Mouse (Mus musculus) spleen, adult 18-20 months (tissue): ENCODE results near the gene Zdhhc1.

Experiments
- DNase-seq, 2 experiments: peaks; one replicate each; pipeline ENCODE4 v3.0.0; 2022; ENCODE audit warnings: mixed read lengths in 2 of 2

The Zdhhc1 gene

DNA sequence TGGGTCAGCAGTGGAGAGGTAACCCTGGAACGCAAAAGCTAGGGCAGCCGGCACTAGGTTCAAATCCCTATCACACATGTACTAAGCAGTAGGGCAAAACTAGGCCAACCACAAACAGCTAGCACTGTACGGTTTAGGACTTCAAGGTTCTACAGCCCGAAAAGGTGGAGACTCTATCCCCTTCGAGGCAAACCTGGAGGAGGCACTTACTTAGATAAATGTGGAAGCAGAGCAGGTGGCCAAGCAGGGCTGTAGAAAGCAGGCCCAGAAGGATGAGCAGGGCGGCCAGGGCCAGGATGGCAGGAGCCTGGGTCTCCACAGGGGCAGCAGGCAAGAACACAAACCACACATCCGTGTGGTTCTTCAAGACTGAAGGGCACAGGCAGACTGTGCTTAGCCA is 20.5 kb downstream of the Zdhhc1 start:
- no peak for DNase-seq

DNA sequence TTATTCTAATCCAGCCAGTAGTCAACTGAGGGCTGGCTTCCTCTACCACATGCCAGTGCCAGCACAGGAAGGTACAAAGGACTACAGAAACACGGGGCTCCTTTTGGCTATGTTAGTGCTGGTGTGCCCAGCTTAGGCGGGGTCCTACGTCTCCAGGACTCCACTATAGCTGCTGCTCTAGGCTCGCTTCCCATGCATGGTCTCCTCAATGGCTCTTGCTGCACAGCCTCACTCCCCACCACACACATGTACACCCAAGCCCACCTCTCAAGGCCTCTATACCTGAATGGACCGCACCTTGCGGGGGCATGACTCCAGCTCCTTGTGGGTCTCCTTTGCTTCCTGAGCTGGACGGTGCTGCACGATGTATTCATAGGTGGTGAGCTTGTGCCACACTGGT is 21.0 kb downstream of the Zdhhc1 start:
- no peak for DNase-seq

DNA sequence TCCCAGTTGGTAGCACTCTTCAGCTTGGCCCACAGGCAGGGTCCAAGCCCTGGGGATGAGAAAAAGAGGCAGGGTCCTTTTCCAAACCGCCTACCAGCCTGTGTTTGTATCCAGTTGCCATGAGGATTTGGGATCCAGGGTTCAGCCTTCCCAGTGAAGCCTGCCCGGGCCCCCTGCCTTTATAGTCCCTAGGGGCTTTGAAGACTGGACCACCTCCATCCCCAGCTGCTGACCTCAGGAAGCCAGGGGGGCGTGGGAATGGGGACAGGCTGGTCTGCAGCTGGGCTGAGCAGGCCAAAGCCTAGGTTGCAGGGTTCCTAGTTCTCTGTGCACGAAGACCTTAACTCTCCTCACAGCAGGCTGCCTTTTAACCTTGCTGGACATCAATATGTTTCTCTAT is 21.4 kb downstream of the Zdhhc1 start:
- no peak for DNase-seq

DNA sequence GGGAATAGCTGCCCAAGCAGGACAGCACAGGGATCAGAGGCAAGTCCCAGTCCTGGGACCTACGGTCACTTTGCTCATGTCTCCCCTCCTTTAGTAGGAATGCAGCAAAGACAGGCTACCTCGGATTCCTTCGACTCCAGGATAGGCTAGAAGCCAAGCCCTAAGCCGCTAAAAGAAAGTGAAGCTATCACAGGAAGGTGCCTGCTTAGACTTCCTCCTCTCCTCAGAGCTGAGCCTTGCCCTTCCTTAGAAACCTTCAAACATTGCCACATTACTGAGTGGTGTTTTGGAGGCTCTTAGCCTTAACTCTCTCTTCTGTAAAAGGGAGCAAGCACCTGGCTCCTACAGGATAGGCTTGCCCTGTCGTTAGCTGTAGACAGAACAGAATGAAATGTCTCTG is 22.0 kb downstream of the Zdhhc1 start:
- no peak for DNase-seq

DNA sequence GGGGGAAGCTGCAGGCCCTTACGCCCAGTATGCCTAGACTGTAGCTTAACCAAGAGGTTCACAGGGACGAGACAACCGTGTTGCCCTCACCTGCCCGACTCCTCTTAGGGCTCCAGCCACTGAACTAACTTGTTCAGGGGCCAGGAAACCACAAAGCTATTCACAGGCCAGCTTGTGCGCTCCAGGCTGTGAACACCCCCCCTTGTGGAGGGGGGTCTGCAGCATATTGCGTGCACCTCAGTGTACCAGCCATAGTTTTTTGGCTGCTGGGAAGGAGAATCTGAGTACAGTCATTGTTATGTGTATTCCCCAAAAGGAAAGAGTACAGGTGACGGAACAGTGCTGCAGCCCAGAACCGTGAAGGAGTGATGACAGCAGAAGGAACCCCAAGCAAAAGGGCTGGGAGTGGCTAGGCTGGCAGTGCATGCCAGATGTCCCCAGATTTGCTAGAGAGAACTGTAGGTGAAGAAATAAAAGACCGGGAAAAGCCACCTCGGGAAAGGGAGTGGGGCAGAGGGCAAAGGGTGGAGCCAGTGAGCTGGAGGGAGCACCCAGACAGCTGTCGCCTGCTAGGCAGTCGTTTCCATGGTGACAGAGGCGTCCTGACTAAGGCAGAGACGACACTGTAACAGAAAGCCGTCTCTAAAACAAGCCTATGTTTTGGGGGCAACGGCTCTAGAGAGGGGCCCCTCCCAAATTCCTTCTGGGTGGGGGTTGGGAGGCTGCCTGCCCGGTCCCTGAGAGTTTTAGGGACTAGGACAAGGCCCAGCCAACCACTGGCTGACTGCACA is 22.7 kb downstream of the Zdhhc1 start:
- no peak for DNase-seq

DNA sequence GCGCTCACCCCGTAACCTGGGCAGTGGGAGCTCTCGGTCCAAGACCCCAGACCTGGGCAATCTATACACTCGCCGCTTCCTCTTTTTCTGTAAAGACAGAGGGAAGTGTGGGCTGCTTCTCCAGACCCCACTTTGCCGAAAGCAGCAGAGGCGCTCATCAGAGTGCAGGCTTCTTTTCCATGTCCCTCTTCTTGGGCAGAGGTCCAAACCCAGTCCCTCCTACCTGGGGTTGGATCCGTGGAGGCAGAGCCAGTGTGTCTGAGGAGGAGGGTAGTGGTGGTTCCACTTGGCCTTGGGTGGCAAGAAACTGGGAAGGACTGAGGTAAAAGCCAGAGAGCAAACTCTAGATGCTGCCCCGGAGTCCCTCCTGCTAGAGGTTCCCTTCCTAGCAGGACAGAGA is 23.7 kb downstream of the Zdhhc1 start:
- no peak for DNase-seq

DNA sequence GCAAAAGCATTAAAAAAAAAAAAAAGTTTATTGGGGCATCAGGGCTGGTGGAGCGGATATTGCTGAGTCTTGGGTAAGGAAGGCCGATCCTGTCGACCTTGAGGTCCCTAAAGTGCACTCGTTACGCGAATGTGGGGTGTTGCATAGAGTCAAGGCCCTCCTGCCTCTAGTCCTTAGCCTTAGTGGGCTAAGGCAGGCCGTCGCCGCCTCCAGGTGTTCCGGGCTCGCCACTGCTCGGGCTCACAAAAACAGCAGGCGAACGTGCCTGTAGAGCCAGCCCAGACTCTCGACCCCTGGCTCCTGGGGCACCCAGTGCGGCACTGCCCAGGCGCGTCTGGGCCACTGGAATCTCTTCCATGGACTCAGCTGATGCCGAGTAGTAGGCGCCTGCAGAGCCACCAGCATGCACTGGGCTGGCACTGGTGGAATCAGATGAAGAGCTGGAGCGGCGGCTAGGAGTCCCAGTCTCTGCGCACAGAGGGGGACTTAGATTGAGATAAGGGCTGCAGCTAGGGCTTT is 24.2 kb downstream of the Zdhhc1 start:
- no peak for DNase-seq

DNA sequence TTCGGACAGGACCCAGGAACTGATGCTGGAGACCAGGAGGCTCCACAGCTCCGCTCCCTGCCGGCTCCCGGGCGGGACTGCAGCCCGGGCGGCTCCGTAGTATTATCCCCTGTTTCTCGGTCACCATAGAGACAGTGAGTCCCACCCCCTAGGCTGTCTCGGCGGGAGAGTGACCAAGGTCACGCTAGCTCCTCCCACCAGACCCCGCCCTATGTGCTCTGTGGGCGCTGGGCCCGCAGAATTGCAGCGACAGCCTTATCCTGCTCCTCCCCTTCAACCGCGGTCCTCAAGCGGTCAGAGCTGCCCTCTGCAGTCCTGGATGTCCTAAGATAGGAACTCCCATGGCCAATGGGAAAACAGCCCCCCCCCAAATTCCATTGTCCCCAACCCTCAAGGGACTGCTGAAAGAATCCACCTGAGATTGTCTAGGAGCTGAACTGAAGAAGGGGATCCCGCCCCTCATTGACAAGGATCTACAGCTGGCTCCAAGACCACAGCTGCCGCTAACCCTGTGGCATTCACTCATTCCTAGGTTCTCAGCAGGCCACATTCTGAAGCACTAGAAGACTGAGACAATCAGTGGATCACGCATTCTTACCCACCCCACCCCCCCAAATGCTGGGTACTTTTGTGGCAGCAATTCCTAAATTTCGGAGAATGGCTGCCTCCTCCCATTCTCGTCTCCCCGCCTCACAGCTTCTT is 25.2 kb downstream of the Zdhhc1 start, which contains the start of gene Tppp3:
TSS of gene Tppp3 (minus strand) at position 213 of the 702 bp plus-strand sequence.
- DNase-seq = peak; percentile 44

DNA sequence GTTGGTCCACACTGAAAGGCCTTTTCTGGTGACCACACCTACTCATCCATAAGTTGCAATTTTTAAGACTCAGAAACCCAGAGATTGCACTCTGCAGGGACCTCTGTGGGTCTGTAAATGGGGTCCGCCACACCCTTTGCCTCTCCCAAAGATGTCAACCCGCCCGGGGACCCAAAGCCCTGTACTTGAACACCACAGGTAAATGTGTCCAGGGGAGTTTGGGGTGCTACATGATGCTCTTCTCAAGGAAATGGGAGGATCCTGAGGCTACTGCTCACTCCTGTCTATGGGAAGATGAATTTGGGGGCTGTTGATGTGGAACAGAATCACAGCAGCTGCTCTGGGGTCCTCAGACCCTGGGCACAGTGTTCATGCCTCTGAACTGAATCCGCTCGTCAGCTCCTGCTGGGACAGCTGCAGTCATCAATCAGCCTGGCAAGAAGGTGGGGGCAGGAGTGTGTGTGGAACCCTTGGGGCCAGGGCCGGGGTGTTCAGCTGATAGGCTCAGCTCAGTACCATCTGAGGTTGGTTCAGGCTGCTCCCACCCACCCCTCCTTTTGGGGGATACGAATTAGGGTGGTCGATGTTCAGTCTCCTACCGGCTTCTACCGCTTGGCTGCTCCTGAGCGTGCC is 25.9 kb downstream of the Zdhhc1 start:
- DNase-seq = no peak

DNA sequence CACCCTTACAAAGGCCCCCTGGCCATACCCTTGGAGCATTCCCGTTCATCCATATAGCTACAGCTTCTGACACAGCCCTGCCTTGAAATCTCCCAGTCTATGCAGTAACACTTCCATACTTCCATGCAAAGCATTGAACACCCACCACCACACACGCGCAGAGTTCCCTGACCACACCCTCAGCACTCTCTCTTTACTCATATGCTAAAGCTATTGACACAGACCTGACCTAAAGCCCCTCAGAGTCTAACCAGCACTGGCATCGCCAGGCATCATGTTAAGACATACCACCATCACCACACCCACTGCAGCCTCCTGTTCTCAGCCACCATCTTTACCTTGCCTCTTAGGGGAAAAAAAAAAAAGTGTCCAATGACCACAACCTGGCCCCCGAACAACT is 26.4 kb downstream of the Zdhhc1 start:
- no peak for DNase-seq

DNA sequence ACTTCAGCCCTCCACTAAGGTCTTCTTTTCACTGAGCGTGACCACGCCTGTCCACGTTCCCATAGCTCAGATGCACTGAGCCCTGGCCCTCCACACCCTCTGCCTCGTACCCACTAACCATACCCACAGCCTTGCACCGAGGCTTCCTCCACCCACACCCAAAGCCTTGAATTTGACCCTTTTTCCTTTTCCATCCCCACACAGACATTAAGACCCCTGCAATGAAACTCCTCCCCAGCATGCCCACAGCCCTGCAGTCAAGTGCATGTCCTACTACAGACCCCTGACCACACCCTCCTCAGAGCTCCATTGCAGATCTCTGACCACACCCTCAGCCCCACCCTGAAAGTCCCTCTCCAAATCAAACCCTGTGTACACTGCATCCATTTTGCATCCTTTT is 26.9 kb downstream of the Zdhhc1 start:
- no peak for DNase-seq

DNA sequence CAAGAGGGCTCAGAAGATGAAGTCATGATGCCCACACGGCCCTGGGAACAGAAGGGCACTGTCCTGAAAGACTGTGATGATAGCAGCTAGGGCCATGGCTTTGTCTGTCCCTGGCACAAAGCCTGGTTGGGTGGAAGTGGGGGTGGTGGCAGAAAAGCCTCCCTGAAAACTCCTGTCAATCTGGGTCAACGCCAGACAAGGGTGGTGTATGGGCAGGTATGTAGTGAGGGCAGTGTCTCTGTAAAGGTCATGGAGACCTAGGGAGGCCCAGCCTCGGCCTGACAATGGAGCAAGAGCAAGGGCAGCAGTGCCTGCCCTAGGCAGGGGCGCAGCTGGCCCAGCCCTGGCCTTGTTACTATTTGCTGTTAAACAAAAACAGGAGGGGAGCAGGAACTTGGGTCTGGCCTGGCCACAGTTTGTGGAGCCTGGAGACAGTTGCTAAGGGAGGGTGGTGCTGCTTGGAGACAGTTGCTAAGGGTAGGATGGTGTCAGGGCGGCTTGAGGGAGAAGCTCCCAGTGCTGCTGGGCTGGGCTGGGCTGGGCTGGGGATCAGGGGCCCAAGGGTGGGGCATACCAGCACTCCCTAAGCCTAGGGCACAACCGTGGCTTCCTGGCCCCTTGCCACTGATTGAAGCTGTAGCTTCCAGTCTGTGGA is 27.5 kb downstream of the Zdhhc1 start:
- DNase-seq = no peak

DNA sequence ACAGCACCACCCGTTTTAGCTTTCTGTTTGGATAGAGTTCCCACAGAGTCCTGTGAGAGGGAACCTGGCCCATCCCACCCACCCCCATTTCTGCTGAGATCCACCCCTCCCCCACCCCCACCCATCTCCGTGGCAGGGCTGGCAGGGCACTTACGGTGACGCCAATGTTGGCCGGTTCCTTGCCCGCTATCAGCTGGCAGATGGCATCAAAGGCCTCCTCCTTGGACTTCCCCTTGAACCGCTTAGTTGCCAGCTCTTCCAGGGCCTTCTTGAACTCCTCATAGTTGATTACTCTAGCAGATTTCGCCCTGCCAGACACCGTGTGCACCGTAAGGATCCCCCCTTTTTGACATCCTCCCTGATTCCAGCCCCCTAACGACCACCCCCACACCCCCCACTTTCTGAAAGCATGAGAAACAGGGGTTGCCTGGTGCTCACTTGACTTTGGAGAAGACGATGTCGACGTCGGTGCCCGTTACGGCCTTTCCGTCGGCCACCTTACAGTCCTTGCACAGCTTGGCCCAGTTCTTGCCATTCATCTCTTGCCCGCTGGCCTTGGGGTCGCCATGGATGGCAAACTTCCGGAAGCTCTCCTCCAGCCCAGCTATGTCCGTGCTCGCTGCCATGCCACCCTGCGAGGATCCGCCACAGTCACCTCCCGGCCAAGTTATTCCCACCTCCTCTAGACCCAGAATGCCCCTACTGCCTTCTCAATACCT is 28.5 kb downstream of the Zdhhc1 start:
- no peak for DNase-seq

DNA sequence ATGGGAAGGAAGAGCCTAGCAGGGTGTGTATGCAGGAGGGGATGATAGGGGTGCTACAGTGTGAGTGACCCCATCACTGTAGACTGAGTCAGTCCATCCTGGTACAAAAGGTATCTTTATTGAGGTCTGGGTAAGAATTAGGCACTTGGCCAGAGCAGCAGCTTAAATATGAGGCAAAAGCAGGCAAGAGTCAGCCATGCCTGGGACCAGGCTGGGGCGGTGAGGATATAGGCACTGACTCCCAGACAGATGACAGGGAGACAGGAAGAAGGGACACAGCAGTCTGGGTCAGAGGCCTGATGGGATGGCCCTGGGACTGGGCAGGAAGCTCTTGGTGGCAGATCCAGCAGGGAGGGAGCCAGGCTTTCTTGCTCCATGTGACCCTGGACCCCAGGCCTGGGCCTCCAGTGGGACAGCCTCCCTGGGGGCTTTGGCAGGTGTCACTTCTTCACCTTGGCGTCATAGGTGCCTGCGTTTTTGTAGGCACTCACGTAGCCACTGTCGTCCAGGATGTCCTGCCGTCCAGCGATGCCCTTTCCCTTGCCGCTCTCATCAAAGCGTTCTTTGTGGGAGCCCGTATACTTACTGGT is 29.2 kb downstream of the Zdhhc1 start:
- no peak for DNase-seq

DNA sequence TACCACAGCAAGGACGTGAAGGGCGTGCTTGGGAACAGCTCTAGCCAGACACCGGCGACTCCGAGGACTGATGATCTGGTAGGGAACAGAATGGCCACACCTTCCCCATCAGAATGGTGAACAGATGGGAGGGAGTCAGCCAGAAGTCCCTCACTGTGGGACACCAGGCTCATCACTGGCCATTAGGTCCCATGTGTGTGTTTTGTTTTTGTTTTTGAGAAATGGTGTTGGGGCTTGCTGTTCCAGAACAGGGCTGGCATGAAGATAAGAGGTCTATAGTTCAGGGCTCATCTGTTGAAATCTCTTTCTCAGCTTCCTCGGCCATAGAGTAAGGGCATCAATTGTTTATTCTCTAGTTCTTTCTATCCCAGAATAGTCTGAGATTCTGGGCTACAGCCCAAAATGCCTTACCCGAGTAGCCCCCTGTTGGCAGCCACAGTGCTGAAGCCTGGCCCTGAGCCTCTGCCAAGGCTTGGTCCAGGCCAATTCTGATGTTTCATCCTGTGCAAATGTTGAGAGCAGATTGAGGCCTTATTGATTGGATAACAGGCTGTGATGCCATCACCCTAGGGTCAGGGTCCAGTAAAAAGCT is 29.9 kb downstream of the Zdhhc1 start:
- DNase-seq = no peak

DNA sequence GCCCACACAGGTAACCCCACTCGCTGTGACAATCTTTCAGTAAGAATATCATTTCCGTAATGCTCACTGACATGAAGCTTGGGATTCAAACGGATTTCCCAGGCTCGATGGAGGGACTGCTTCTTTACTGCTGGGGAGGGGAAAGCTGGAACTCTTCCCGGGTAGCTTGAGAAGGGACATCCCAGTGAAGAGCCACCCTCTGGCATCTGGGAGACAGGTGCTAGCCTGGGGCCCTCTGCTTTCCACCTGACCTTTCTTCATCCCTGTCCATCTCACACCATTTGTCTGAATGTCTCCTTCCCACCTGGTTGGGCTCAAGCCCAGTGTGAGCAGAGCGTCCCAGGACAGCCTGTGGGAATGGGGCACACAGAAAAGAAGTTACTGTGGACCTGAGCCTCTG is 30.5 kb downstream of the Zdhhc1 start:
- DNase-seq = no peak

DNA sequence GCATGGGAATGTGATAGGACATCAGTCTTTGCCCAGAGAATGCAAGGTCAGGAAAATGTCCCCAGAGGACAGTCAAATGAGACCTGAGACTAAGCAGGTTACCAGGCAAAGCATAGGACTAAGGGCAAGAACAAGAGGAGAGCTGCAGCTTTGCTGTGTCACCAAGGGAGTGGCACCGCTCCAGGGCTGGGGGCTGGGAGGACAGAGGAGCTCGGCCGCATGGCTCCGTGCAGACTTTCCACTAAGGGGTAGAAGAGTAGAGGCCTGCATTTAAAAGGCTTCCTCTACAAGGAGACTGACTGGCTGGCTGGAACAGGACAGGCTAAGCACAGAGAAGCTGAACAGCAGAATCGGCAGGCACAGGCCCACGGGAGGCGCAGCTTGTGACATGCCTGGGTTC is 32.1 kb downstream of the Zdhhc1 start:
- DNase-seq = no peak

DNA sequence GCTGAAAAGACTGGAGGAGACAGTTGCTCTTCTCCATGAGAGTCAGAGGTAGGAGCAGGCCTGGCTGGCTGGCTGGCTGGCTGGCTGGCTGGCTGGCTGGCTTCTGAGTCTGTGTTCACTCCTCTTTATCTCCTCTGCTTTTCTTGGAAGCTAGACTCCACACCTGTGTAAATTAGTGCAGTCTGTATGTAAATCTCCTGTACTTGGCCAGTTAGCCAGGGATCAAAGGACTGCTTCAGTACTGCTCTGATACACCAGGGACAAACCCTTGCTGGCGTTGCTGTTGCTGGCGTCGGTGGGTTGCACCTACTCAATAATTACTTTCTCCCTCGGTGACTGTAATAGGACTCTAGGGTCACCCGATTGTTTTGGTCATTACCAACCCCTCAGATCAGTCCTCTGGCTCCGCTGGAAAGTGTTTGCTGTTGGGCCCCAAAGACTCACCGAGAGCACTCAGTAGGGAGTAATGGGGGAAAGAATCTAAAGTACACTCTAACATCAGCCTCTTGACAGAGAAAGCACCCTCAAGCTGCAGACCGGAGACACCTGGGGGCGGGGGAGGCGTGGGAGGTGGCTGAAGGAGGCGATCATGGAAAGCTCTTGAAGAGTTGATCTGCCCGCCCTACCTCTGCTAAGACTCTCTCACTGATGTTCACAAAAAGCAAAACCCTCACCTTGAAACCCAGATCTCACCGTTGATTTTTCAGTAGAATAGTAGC is 35.5 kb downstream of the Zdhhc1 start:
- no peak for DNase-seq

DNA sequence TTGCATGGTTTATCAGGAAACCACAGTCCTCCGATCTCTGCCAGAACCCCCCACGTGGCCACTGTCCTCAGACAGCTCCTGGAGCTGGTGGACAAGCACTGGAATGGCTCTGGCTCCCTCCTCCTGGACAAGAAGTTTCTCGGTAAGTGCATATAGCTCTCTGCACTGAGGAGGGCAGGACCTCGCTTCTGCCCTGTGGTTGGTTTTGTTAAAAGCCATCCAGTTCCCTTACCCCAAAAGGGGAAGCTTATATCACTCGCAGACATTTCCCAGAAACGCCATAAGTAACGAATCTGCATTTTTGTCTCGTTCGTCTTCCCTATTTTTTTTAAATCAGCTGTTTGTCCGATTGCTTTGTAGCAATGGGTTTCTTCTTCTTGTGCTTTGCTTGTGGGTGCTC is 41.5 kb downstream of the Zdhhc1 start:
- no peak for DNase-seq

DNA sequence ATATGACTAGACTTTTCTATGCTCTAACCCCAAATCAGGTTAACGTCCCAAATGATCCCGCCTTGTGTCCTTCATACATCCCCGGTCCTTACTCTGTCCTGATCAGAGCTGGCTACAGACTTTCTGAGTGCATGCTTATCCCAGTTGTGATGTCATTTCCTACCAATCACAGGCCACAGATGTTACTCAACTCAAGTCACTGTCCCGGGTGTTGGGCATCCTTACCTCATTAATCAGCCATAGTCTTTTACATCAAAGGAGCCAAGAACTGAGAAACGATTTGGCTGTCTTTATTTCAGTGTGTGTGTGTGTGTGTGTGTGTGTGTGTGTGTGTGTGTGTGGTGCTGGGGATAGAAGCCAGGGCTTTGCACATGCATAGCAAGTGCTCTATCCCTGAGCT is 42.6 kb downstream of the Zdhhc1 start:
- no peak for DNase-seq

DNA sequence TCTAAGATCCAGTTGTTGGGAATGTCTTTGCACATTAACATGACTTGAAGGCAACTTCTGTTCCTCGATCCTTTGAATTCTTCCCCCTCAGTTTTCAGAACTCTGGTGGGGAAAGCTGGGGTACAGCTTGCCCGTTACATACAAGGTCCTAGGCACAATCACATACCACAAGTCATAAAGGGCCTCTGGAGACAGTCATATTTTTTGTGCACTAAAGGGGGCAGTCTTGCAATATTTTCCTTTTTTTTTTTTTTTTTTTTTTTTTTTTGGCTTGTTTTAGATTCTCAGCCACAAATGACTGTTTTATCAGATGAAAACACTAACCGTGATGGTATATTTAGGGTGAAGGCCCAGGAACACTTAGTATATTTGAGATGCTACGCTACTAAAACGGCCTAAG is 43.4 kb downstream of the Zdhhc1 start:
- no peak for DNase-seq
